Mouse (Mus musculus): ENCODE data around the gene Lsm14b. TPM values are rescaled to one million over a fixed set of nuclear protein-coding genes. Genes with fewer than 3 reads are reported as not detected.

Gene Lsm14b
- total RNA-seq, 1 experiment = 44.4 TPM

DNA sequence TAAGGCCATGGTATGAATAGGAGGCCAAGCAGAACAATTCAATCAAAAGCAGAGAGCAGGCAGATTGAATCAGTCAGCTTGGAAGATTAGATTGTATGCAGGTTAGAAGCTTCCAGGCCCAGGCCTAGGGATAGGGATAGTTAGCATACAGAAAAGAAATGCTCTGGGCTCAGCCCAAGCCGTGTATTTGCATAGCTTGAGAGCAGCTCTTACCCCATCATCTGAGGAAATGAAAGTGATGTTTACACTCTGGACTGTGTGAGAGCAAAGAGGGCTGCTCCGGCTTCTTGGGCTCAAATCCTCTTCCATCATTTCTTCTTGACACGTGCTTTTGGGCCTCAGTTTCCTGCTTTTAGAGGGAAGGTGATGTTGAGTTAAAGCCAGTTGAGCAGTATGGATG lies 22.8 kb downstream of the Lsm14b start:
- Histone ChIP-seq H3K4me3 (ENCODE audit: insufficient read depth in 1 of 2, low read depth in 1 of 2, low read length in 2 of 2, poor library complexity in 1 of 2, severe bottlenecking in 1 of 2) (no peak overlapping the region), H3K9ac (ENCODE audit: insufficient read depth, low read depth, low read length, poor library complexity, severe bottlenecking) (no peak overlapping the region), H3K36me3 (ENCODE audit: control insufficient read depth, insufficient read depth, low read length, poor library complexity, severe bottlenecking) (no peaks in the 10 kb centered on the region), H3K4me1 (ENCODE audit: control insufficient read depth in 2 of 2, insufficient read depth in 2 of 2, low read length in 2 of 2, poor library complexity in 1 of 2) (peaks cover 0 to 6% of the 10 kb centered on the region in 2 experiments; a peak in 1 of 4 replicates), H3K9me3 (ENCODE audit: control insufficient read depth, insufficient read depth, low read depth, low read length) (no peaks in the 10 kb centered on the region), H3K27ac (ENCODE audit: insufficient read depth, low read depth, low read length, poor library complexity, severe bottlenecking) (no peak overlapping the region)
- TF ChIP-seq ZNF384 (IDR thresholded peaks at IDR 0.05; ENCODE audit: low read depth, low read length) (no peak), CHD2 (IDR thresholded peaks at IDR 0.05; ENCODE audit: low read depth, low read length) (no peak), HCFC1 (IDR thresholded peaks at IDR 0.05; ENCODE audit: borderline replicate concordance, insufficient read depth, low read length) (no peak), MAFK (IDR thresholded peaks at IDR 0.05; ENCODE audit: insufficient read depth, low read depth, low read length) (no peak), ZC3H11A (IDR thresholded peaks at IDR 0.05; ENCODE audit: borderline replicate concordance, low read depth, low read length) (no peak)
- DNase-seq (ENCODE audit: low read depth, low spot score) = no peak
- in situ Hi-C loops (cut with MboI; ENCODE audit: low sequenced_read_pairs in 2 of 2, unreplicated experiment in 2 of 2) = loop anchor here (5.0 to 10.0 kb wide), 2 partner anchors 130 to 133 kb away; no protein-coding TSS in a partner anchor

DNA sequence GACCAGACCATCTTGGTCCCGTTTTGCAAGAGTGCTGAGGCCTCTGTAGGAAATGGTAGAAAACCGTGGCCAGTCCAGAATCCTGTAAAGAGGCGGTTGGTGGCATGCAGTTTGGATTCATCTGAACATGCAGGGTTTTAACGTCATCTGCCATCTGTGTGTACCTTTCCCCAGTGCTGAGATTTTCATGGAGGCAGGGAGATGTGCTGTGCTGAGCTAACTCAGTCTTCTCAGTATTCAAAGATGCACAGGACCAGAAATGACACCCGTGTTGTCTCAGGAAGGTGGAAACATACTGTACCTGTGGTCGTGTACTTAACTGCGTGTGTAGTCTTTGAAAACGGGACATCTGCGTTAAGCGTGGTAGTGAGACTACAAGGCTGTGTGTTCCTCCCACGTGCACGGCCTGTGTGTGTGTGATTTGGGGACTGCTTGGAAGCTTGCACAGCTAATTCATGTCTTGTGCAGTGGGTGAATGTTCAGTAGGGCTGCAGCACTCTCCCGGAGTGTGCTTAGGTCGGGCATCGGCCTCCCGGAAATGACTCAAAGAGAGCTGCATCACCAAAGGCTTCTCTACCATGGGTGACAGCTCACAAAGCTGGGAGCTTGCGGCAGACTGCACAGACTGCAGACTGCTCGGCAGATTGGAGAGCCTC lies 23.3 kb downstream of the Lsm14b start:
- no peaks in the 10 kb centered on the region for H3K9me3 ChIP-seq (ENCODE audit: control insufficient read depth, insufficient read depth, low read depth, low read length)
- no peak overlapping the region for H3K27ac ChIP-seq (ENCODE audit: insufficient read depth, low read depth, low read length, poor library complexity, severe bottlenecking)
- no peak overlapping the region for H3K4me3 ChIP-seq (ENCODE audit: insufficient read depth in 1 of 2, low read depth in 1 of 2, low read length in 2 of 2, poor library complexity in 1 of 2, severe bottlenecking in 1 of 2)
- in situ Hi-C loops (cut with MboI; ENCODE audit: low sequenced_read_pairs in 2 of 2, unreplicated experiment in 2 of 2) = loop anchor here (5.0 to 10.0 kb wide), 2 partner anchors 131 to 133 kb away; no protein-coding TSS in a partner anchor
- peaks cover 0 to 6% of the 10 kb centered on the region in 2 experiments; a peak in 1 of 4 replicates for H3K4me1 ChIP-seq (ENCODE audit: control insufficient read depth in 2 of 2, insufficient read depth in 2 of 2, low read length in 2 of 2, poor library complexity in 1 of 2)
- no peak for TF ChIP-seq CHD2 (IDR thresholded peaks at IDR 0.05; ENCODE audit: low read depth, low read length)
- no peak for TF ChIP-seq ZC3H11A (IDR thresholded peaks at IDR 0.05; ENCODE audit: borderline replicate concordance, low read depth, low read length)
- TF ChIP-seq MAFK (IDR thresholded peaks at IDR 0.05; ENCODE audit: insufficient read depth, low read depth, low read length) = no peak
- TF ChIP-seq ZNF384 (IDR thresholded peaks at IDR 0.05; ENCODE audit: low read depth, low read length) = no peak
- TF ChIP-seq HCFC1 (IDR thresholded peaks at IDR 0.05; ENCODE audit: borderline replicate concordance, insufficient read depth, low read length) = no peak
- no peak overlapping the region for H3K9ac ChIP-seq (ENCODE audit: insufficient read depth, low read depth, low read length, poor library complexity, severe bottlenecking)
- DNase-seq (ENCODE audit: low read depth, low spot score) = no peak
- H3K36me3 ChIP-seq (ENCODE audit: control insufficient read depth, insufficient read depth, low read length, poor library complexity, severe bottlenecking) = 0 out of 2 replicates have a peak, but pooled peaks cover under 1% of the 10 kb centered on the region

DNA sequence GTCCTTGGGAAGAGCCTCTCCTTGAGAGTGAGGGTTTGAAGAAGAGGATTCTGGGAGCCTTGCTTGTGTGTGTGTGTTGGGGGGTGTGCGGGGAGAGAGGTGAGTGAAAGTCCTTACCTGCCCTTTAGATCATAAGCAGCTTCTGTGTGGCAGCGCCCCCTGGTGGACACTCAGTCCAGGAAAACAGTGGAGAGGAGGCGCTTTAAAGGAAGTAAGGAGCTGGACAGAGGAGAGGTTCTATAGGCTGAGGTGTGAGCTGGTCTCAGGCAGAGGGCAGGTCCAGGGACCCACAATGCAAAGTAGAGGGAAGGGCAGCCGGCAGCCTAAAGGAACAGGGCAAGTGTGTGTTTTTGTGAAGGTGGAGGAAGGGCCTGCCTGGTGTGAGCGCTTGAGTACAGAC lies 26.2 kb downstream of the Lsm14b start:
- Histone ChIP-seq H3K36me3 (ENCODE audit: control insufficient read depth, insufficient read depth, low read length, poor library complexity, severe bottlenecking) (peaks cover 6% of the 10 kb centered on the region), H3K27ac (ENCODE audit: insufficient read depth, low read depth, low read length, poor library complexity, severe bottlenecking) (no peak overlapping the region), H3K9me3 (ENCODE audit: control insufficient read depth, insufficient read depth, low read depth, low read length) (no peaks in the 10 kb centered on the region), H3K4me3 (ENCODE audit: insufficient read depth in 1 of 2, low read depth in 1 of 2, low read length in 2 of 2, poor library complexity in 1 of 2, severe bottlenecking in 1 of 2) (no peak overlapping the region), H3K9ac (ENCODE audit: insufficient read depth, low read depth, low read length, poor library complexity, severe bottlenecking) (no peak overlapping the region), H3K4me1 (ENCODE audit: control insufficient read depth in 2 of 2, insufficient read depth in 2 of 2, low read length in 2 of 2, poor library complexity in 1 of 2) (peaks cover 0 to 6% of the 10 kb centered on the region in 2 experiments; a peak in 1 of 4 replicates)
- in situ Hi-C loops (cut with MboI; ENCODE audit: low sequenced_read_pairs in 2 of 2, unreplicated experiment in 2 of 2) = no loop called here
- peak; percentile 80 for DNase-seq (ENCODE audit: low read depth, low spot score)
- TF ChIP-seq ZC3H11A (IDR thresholded peaks at IDR 0.05; ENCODE audit: borderline replicate concordance, low read depth, low read length) (0 out of 2 replicates have a peak, but pooled peaks have one; percentile 65), CHD2 (IDR thresholded peaks at IDR 0.05; ENCODE audit: low read depth, low read length) (no peak)

DNA sequence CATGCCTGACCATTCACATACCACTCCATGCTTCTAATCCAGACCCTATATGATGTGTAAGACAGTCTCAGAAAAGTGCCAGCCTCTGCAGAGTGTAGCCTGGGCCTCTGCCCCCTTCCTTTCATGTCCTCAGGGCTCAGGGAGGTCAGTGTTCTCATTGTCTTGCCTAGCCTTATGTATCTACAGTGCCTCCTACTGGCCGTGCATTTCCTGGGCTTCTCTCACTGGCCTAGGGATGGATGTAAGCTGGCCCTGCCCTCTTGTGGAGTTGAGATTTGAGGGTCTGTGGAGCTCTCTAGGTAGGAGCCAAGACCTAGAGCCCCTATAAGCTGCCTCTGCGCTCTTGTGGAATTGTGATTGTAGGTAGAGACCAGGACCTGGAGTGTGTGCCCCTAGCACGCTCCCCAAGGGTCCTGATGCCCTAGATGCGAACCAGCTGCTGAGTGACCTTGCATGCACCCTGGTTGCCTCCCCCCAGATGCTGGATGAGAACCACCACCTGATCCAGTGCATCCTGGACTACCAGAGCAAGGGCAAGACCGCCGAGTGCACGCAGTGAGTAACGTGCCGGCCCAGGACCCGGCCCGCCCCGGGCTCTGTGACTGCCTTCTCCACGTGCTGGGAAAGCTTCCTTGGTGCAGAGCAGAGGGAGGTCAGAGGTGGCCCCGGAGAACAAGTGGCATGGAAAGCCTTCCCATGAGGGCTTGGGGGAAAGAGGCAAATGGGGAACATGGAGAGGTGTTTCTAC lies 27.4 kb downstream of the Lsm14b start:
- Histone ChIP-seq H3K9ac (ENCODE audit: insufficient read depth, low read depth, low read length, poor library complexity, severe bottlenecking) (no peak overlapping the region), H3K27ac (ENCODE audit: insufficient read depth, low read depth, low read length, poor library complexity, severe bottlenecking) (no peak overlapping the region)

More for the DNA sequence above, 27.4 kb downstream of the Lsm14b start:
- peak; percentile 36 for DNase-seq (ENCODE audit: low read depth, low spot score)
- Histone ChIP-seq H3K9me3 (ENCODE audit: control insufficient read depth, insufficient read depth, low read depth, low read length) (no peaks in the 10 kb centered on the region), H3K4me3 (ENCODE audit: insufficient read depth in 1 of 2, low read depth in 1 of 2, low read length in 2 of 2, poor library complexity in 1 of 2, severe bottlenecking in 1 of 2) (no peak overlapping the region), H3K4me1 (ENCODE audit: control insufficient read depth in 2 of 2, insufficient read depth in 2 of 2, low read length in 2 of 2, poor library complexity in 1 of 2) (peaks cover 0 to 6% of the 10 kb centered on the region in 2 experiments; a peak in 1 of 4 replicates), H3K36me3 (ENCODE audit: control insufficient read depth, insufficient read depth, low read length, poor library complexity, severe bottlenecking) (peaks cover 9% of the 10 kb centered on the region)
- in situ Hi-C loops (cut with MboI; ENCODE audit: low sequenced_read_pairs in 2 of 2, unreplicated experiment in 2 of 2) = no loop called here
- no peak for TF ChIP-seq MAFK (IDR thresholded peaks at IDR 0.05; ENCODE audit: insufficient read depth, low read depth, low read length)
- TF ChIP-seq ZC3H11A (IDR thresholded peaks at IDR 0.05; ENCODE audit: borderline replicate concordance, low read depth, low read length) = peak; percentile 16; the same call in 1 of the 2 replicates

Measured in ES-E14 (cell line).